Mouse (Mus musculus) brain, adult 2 months (tissue): ENCODE measurements around the gene Gm13889.

Source experiments
- DNase-seq: peaks from one replicate; pipeline ENCODE4 v3.0.0; 2011; ENCODE audit warnings: low read depth, low spot score

Gm13889 gene

GRCm38 (mm10) chr2:93958216-93958615, 1.2 kb upstream of the Gm13889 start:
- DNase-seq, result peak; percentile 75

- no peak for DNase-seq
Measured at GRCm38 (mm10) chr2:93957785-93958175, 779 bp upstream of the Gm13889 start.

DNA sequence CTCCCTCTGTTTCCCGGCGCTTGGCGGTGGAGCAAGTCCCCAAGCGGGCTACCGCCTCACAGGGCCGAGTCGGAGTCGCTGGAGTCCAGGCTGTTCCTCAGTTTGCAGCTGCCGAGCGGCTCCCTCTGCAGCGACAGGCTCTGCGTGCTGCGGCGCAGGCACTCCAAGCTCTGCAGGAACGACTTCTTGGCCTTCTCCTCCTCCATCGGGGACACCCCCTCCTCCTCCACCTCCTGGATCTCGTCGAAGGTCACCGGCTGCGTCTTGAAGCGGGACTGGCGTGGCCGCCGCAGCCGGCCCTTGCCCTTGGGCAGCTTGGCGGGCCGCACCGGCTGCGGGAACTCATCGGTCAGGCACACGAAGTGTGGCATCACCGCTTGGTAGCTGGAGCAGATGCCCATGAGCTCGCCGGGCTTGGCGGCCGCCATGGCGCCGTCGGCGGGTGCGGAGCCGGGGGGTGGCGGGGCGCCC, 635 bp downstream of the Gm13889 start:
- DNase-seq, result peak; percentile 86

- DNase-seq, result peak; percentile 17
Measured at GRCm38 (mm10) chr2:93955886-93956285, 1.1 kb downstream of the Gm13889 start.

- peak; percentile 80 for DNase-seq
Measured at GRCm38 (mm10) chr2:93954781-93955578, 2.0 kb downstream of the Gm13889 start.

- DNase-seq, result no peak
Measured at GRCm38 (mm10) chr2:93953726-93954125, 3.3 kb downstream of the Gm13889 start.

GRCm38 (mm10) chr2:93946976-93947375, 10.0 kb downstream of the Gm13889 start:
- DNase-seq, result no peak

DNA sequence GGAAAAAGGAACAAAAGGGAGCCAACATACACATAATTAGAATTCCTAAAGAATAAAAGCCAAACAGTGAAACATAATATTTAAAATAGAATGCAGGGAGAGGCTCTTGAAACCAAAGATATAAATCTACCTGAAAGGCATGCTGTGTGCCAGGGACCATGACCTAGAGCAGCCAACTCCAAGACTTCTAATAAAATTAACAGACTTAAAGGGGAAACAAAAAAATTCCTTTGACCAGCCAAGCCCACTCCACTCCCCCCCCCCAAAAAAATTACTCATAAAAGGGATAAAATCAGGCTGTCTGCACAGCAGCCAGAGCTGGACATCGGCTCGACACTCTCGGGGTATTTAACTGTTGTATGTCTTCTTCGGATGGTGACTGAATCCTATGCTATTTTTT, 12.1 kb downstream of the Gm13889 start:
- no peak for DNase-seq

DNA sequence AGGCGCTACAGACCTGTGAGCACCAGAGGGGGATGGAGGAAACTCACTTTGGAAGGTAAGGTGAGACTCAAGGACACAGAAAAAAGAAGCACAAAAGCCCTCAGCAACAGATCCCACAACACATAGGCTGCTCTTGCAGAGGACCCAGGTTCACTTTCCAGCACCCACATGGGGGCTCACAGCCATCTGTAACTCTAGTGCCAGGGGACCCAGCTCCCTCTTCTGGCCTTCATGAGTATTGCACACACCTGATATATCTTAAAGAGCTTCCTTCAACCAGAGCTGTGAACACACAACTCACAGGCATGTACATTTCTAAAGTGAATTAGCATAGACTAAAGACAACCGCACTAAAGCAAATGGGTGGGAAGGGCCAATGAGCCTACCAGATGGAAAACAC, 12.9 kb downstream of the Gm13889 start:
- DNase-seq, result no peak

- peak; percentile 57 for DNase-seq
Measured at GRCm38 (mm10) chr2:93941670-93942069, 15.3 kb downstream of the Gm13889 start.

DNA sequence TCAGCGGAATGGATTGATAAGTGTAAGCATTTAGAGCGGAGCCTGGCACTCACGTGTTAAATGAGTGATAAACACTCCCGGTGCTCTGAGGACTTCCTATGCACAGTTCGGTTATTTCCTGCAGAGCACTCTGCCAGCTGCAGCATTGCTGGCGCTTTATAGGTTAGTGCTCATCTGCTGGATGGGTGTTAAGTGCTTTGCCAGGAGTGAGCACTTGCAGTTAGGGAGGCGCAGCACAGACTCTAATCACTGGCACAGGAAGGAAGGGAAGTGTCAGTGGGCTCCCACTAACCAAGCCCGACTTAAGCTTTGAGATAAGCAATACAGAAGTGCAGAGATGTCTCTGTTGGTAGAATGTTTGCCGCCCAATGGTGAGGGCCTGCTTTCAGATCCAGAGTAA, 18.5 kb downstream of the Gm13889 start:
- DNase-seq, result peak; percentile 52

GRCm38 (mm10) chr2:93928866-93929265, 28.1 kb downstream of the Gm13889 start:
- DNase-seq, result no peak

- DNase-seq, result peak; percentile 74
Measured at GRCm38 (mm10) chr2:93927701-93928437, 29.1 kb downstream of the Gm13889 start.

DNA sequence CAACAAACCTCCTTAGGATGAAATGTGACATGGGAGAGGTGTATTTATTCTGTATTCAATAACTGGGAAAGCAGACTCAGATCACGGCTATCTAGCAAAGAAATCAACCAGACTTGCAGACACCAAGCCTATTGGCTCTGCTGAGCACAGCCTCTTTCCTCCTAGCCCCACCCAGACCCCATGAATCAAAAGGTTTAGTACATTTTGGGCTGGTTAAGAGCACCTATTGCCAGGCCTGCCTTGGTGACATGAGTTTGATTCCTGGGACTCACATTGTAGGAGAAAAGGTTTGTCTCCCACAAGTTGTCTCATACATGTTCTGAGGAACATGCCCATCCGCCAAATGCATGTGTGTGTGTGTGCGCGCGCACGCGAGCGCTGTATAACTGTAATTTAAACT, 30.9 kb downstream of the Gm13889 start:
- no peak for DNase-seq

- no peak for DNase-seq
Measured at GRCm38 (mm10) chr2:93919093-93919492, 37.9 kb downstream of the Gm13889 start.

DNA sequence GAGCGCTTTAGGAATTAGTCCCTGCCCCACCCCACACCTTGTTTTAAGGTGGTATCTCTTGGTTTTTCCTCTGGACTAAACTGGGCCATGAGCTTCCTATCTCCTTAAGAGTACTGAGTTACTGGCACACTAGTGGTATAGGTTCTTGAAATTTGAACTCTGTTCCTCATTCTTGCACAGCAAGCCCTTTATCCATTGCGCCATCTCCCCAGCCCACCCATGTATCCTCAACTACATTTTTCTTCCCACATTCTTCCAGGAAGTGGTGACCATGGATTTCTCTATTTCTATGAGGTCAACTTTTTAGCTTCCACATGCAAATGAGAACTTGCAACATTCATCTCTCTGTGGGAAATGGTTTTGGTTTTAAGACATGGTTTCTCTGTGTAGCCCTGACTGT, 43.4 kb downstream of the Gm13889 start:
- no peak for DNase-seq

DNA sequence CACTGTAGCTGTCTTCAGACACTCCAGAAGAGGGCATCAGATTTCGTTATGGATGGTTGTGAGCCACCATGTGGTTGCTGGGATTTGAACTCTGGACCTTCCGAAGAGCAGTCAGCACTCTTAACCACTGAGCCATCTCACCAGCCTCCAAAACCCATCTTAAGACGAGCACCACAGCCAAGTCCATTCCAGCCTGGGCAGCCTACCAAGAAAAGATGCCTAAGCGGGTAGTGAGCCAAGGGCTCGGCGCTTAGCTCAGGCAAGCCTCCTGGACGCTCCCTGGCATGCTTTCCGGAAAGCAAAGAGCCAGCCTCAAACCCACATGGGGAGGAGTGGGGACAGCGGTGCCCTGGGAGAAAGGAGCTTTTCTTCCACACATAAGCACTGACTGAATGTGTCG, 45.1 kb downstream of the Gm13889 start:
- peak; percentile 78 for DNase-seq

DNA sequence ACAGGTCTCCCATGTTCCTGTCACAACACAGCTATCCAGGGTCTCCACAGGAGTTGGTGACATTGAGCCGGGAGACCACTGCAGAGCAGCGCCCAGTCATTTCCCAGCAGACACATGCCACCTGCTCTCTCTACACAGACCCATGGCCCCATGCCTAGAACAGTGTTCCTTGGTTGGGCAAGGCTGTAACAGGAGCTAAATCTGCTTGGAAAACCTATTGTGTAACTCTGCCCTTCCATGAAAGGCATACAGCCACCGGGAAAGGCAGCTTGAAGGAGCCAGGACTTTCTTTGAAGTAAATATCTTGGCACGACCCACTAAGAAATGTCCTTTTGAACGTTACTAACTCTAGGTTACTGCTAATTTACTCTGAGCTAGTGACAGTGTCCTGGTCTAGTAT, 47.3 kb downstream of the Gm13889 start:
- no peak for DNase-seq

DNA sequence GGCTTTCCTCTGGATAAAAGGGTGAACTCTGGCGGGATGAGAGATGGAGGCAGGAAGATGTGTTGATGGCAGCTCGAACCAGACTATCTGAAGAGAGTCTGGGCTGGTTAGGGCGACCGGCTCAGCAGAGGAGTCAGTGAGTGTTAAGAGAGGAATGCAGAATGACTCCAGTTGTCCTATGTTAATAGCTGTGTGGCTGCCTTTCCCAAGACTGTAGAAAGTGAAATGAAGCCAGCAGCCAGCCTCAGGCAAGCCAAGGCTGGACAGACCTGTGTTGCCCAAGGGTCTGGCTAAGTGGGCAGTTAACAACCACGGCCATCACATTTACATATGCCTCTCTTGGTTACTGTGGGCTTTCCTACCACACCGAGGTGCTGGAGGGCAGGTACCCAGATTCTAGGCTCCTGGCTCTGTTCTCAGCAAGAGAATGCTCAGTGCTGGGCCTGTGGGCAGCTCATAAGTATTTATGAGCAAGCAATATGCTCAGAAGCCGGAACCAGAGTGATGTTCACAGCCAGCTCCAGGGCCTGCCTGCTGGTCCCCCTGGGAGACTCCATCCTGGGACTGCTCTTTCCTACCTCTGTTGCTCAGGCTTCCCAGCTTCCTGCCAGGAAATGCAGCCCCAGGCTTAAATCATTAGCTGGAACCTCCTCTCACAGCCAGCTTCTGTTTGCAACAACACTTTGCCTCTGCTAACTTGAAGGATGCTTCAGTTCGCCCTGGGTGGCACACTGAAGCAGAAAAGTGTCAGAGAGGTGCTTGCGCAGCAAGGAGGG, 49.3 kb downstream of the Gm13889 start:
- DNase-seq, result peak; percentile 63

- no peak for DNase-seq
Measured at GRCm38 (mm10) chr2:93906316-93906715, 50.7 kb downstream of the Gm13889 start.
